Mouse (Mus musculus): ENCODE measurements around the gene Cyp24a1. TPM values are rescaled to one million over a fixed set of nuclear protein-coding genes. Genes with fewer than 3 reads are reported as not detected.
"Not testable (repeated sequence)": the region's sequence is repeated elsewhere in the genome, so short reads cannot be mapped to it uniquely, and the experiment has no call there.

The Cyp24a1 gene
- polyA plus RNA-seq, 1 experiment, result not detected

- no peak for TF ChIP-seq POLR2A (IDR thresholded peaks at IDR 0.05; ENCODE audit: low read depth, low read length)
- no peak for TF ChIP-seq CTCF (IDR thresholded peaks at IDR 0.05; ENCODE audit: borderline replicate concordance, insufficient read depth, low read length)
- no peak overlapping the region for H3K4me3 ChIP-seq (ENCODE audit: insufficient read depth, low read length)
Measured at GRCm38 (mm10) chr2:170475164-170475563, 21.8 kb downstream of the Cyp24a1 start.

GRCm38 (mm10) chr2:170474125-170474524 lies 22.8 kb downstream of the Cyp24a1 start:
- no peak overlapping the region for H3K4me3 ChIP-seq (ENCODE audit: insufficient read depth, low read length)
- H3K4me1 ChIP-seq (ENCODE audit: control insufficient read depth, insufficient read depth, low read length), result peaks cover 11% of the 10 kb centered on the region; the same call in 1 of the 2 replicates
- no peak overlapping the region for H3K27ac ChIP-seq (ENCODE audit: insufficient read depth, low read length)
- TF ChIP-seq CTCF (IDR thresholded peaks at IDR 0.05; ENCODE audit: borderline replicate concordance, insufficient read depth, low read length) (no peak), POLR2A (IDR thresholded peaks at IDR 0.05; ENCODE audit: low read depth, low read length) (no peak)

More at GRCm38 (mm10) chr2:170475164-170475563, 21.8 kb downstream of the Cyp24a1 start:
- Histone ChIP-seq H3K27ac (ENCODE audit: insufficient read depth, low read length) (no peak overlapping the region), H3K4me1 (ENCODE audit: control insufficient read depth, insufficient read depth, low read length) (0 out of 2 replicates have a peak, but pooled peaks cover 4% of the 10 kb centered on the region)

GRCm38 (mm10) chr2:170470591-170470990 lies 26.4 kb downstream of the Cyp24a1 start:
- Histone ChIP-seq H3K27ac (ENCODE audit: insufficient read depth, low read length) (no peak overlapping the region), H3K4me3 (ENCODE audit: insufficient read depth, low read length) (no peak overlapping the region), H3K4me1 (ENCODE audit: control insufficient read depth, insufficient read depth, low read length) (peaks cover 12% of the 10 kb centered on the region; the same call in 1 of the 2 replicates)
- no peak for TF ChIP-seq CTCF (IDR thresholded peaks at IDR 0.05; ENCODE audit: borderline replicate concordance, insufficient read depth, low read length)
- no peak for TF ChIP-seq POLR2A (IDR thresholded peaks at IDR 0.05; ENCODE audit: low read depth, low read length)

- H3K4me1 ChIP-seq (ENCODE audit: control insufficient read depth, insufficient read depth, low read length), result peaks cover 12% of the 10 kb centered on the region; the same call in 1 of the 2 replicates
- no peak for TF ChIP-seq CTCF (IDR thresholded peaks at IDR 0.05; ENCODE audit: borderline replicate concordance, insufficient read depth, low read length)
- no peak for TF ChIP-seq POLR2A (IDR thresholded peaks at IDR 0.05; ENCODE audit: low read depth, low read length)
- H3K4me3 ChIP-seq (ENCODE audit: insufficient read depth, low read length), result no peak overlapping the region
- H3K27ac ChIP-seq (ENCODE audit: insufficient read depth, low read length), result no peak overlapping the region
Measured at GRCm38 (mm10) chr2:170469616-170470308, 27.2 kb downstream of the Cyp24a1 start.

GRCm38 (mm10) chr2:170468009-170468408 lies 28.9 kb downstream of the Cyp24a1 start:
- TF ChIP-seq POLR2A (IDR thresholded peaks at IDR 0.05; ENCODE audit: low read depth, low read length) (no peak), CTCF (IDR thresholded peaks at IDR 0.05; ENCODE audit: borderline replicate concordance, insufficient read depth, low read length) (no peak)
- no peak overlapping the region for H3K27ac ChIP-seq (ENCODE audit: insufficient read depth, low read length)
- H3K4me3 ChIP-seq (ENCODE audit: insufficient read depth, low read length), result no peak overlapping the region
- peaks cover 12% of the 10 kb centered on the region; the same call in 1 of the 2 replicates for H3K4me1 ChIP-seq (ENCODE audit: control insufficient read depth, insufficient read depth, low read length)

GRCm38 (mm10) chr2:170464817-170465216 lies 32.1 kb downstream of the Cyp24a1 start:
- no peak overlapping the region for H3K4me3 ChIP-seq (ENCODE audit: insufficient read depth, low read length)
- no peak for TF ChIP-seq POLR2A (IDR thresholded peaks at IDR 0.05; ENCODE audit: low read depth, low read length)
- no peak for TF ChIP-seq CTCF (IDR thresholded peaks at IDR 0.05; ENCODE audit: borderline replicate concordance, insufficient read depth, low read length)
- H3K4me1 ChIP-seq (ENCODE audit: control insufficient read depth, insufficient read depth, low read length), result peaks cover 4% of the 10 kb centered on the region; the same call in 1 of the 2 replicates
- no peak overlapping the region for H3K27ac ChIP-seq (ENCODE audit: insufficient read depth, low read length)

- H3K4me3 ChIP-seq (ENCODE audit: insufficient read depth, low read length), result no peak overlapping the region
- no peak overlapping the region for H3K27ac ChIP-seq (ENCODE audit: insufficient read depth, low read length)
- TF ChIP-seq POLR2A (IDR thresholded peaks at IDR 0.05; ENCODE audit: low read depth, low read length) (no peak), CTCF (IDR thresholded peaks at IDR 0.05; ENCODE audit: borderline replicate concordance, insufficient read depth, low read length) (no peak)
- no peaks in the 10 kb centered on the region for H3K4me1 ChIP-seq (ENCODE audit: control insufficient read depth, insufficient read depth, low read length)
Measured at GRCm38 (mm10) chr2:170461652-170462051, 35.3 kb downstream of the Cyp24a1 start.

- H3K27ac ChIP-seq (ENCODE audit: insufficient read depth, low read length), result no peak overlapping the region
Measured at GRCm38 (mm10) chr2:170459805-170460204, 37.1 kb downstream of the Cyp24a1 start.

GRCm38 (mm10) chr2:170459183-170459582 lies 37.8 kb downstream of the Cyp24a1 start:
- no peaks in the 10 kb centered on the region for H3K4me1 ChIP-seq (ENCODE audit: control insufficient read depth, insufficient read depth, low read length)
- no peak overlapping the region for H3K4me3 ChIP-seq (ENCODE audit: insufficient read depth, low read length)
- no peak for TF ChIP-seq CTCF (IDR thresholded peaks at IDR 0.05; ENCODE audit: borderline replicate concordance, insufficient read depth, low read length)
- TF ChIP-seq POLR2A (IDR thresholded peaks at IDR 0.05; ENCODE audit: low read depth, low read length), result no peak
- no peak overlapping the region for H3K27ac ChIP-seq (ENCODE audit: insufficient read depth, low read length)

More at GRCm38 (mm10) chr2:170459805-170460204, 37.1 kb downstream of the Cyp24a1 start:
- no peaks in the 10 kb centered on the region for H3K4me1 ChIP-seq (ENCODE audit: control insufficient read depth, insufficient read depth, low read length)
- TF ChIP-seq CTCF (IDR thresholded peaks at IDR 0.05; ENCODE audit: borderline replicate concordance, insufficient read depth, low read length) (no peak), POLR2A (IDR thresholded peaks at IDR 0.05; ENCODE audit: low read depth, low read length) (no peak)
- no peak overlapping the region for H3K4me3 ChIP-seq (ENCODE audit: insufficient read depth, low read length)

GRCm38 (mm10) chr2:170453809-170454208 lies 43.1 kb downstream of the Cyp24a1 start:
- H3K27ac ChIP-seq (ENCODE audit: insufficient read depth, low read length); H3K4me1 ChIP-seq (ENCODE audit: control insufficient read depth, insufficient read depth, low read length); H3K4me3 ChIP-seq (ENCODE audit: insufficient read depth, low read length): not testable (repeated sequence)

Measured in embryonic fibroblast, embryonic 13.5 days (primary cell).